Mouse (Mus musculus) megakaryocyte-erythroid progenitor cell, adult 5-6 weeks (primary cell): ENCODE measurements around the gene Gsdme. TPM values are rescaled to one million over a fixed set of nuclear protein-coding genes. Genes with fewer than 3 reads are reported as not detected.

Experiments
- ATAC-seq: replicated peaks from 2 replicates; pipeline ENCODE4 v1.8.0; 2016; ENCODE audit warnings: mild to moderate bottlenecking, inconsistent platforms; ENCODE audit not compliant: severe bottlenecking, poor library complexity, low FRiP score, low TSS enrichment
- total RNA-seq, 2 experiments: library from RNA; stranded (forward) in 1 of 2; stranded (reverse) in 1 of 2; fragments of 200-1000, 215-1000 nt in 1 of 2; fragments of >200 nt in 1 of 2; fragmentation: Nextera tagmentation in 1 of 2; gene quantifications; 2 replicates each; pipeline ENCODE4 v1.2.3; 2014 to 2017

Gene Gsdme
- total RNA-seq, 2 experiments from 2014 or later: 0.94 to 1.8 TPM

- ATAC-seq: peak; percentile 44; the same call in 1 of the 2 replicates
Observed at GRCm38 (mm10) chr6:50252690-50253089, 11.0 kb downstream of the Gsdme start.

GRCm38 (mm10) chr6:50247791-50248190 is 15.9 kb downstream of the Gsdme start:
- ATAC-seq: no peak

- no peak for ATAC-seq
Observed at GRCm38 (mm10) chr6:50247356-50247755, 16.3 kb downstream of the Gsdme start.

GRCm38 (mm10) chr6:50244967-50245366 is 18.7 kb downstream of the Gsdme start:
- ATAC-seq: no peak

GRCm38 (mm10) chr6:50244126-50244525 is 19.5 kb downstream of the Gsdme start:
- ATAC-seq: peak; percentile 21

- peak; percentile 72 for ATAC-seq
Observed at GRCm38 (mm10) chr6:50240437-50240836, 23.2 kb downstream of the Gsdme start.

GRCm38 (mm10) chr6:50239902-50240301 is 23.8 kb downstream of the Gsdme start:
- ATAC-seq: peak; percentile 33

- ATAC-seq: 0 out of 2 replicates have a peak, but pooled peaks have one; percentile 24
Observed at GRCm38 (mm10) chr6:50237963-50238362, 25.7 kb downstream of the Gsdme start.

- no peak for ATAC-seq
Observed at GRCm38 (mm10) chr6:50232984-50233383, 30.7 kb downstream of the Gsdme start.

- ATAC-seq: no peak
Observed at GRCm38 (mm10) chr6:50231288-50231687, 32.4 kb downstream of the Gsdme start.

GRCm38 (mm10) chr6:50228180-50228579 is 35.5 kb downstream of the Gsdme start:
- no peak for ATAC-seq

- no peak for ATAC-seq
Observed at GRCm38 (mm10) chr6:50225232-50225631, 38.4 kb downstream of the Gsdme start.

GRCm38 (mm10) chr6:50223606-50224005 is 40.1 kb downstream of the Gsdme start:
- no peak for ATAC-seq

- no peak for ATAC-seq
Observed at GRCm38 (mm10) chr6:50222986-50223385, 40.7 kb downstream of the Gsdme start.

GRCm38 (mm10) chr6:50222351-50222750 is 41.3 kb downstream of the Gsdme start:
- ATAC-seq: no peak

GRCm38 (mm10) chr6:50220863-50221262 is 42.8 kb downstream of the Gsdme start:
- peak; percentile 86 for ATAC-seq

- ATAC-seq: no peak
Observed at GRCm38 (mm10) chr6:50219066-50219465, 44.6 kb downstream of the Gsdme start.

- no peak for ATAC-seq
Observed at GRCm38 (mm10) chr6:50218628-50219027, 45.0 kb downstream of the Gsdme start.

- no peak for ATAC-seq
Observed at GRCm38 (mm10) chr6:50215986-50216385, 47.7 kb downstream of the Gsdme start.

GRCm38 (mm10) chr6:50215373-50215745 is 48.3 kb downstream of the Gsdme start:
- ATAC-seq: no peak

GRCm38 (mm10) chr6:50214711-50215372 is 48.8 kb downstream of the Gsdme start:
- ATAC-seq: no peak

GRCm38 (mm10) chr6:50205093-50205492 is 58.6 kb downstream of the Gsdme start:
- no peak for ATAC-seq
